Mouse (Mus musculus) CH12.LX (cell line): ENCODE data around the gene Gm4707.
"Not testable (repeated sequence)": the region's sequence is repeated elsewhere in the genome, so short reads cannot be mapped to it uniquely, and the experiment has no call there.

Source experiments
- CTCF ChIP-seq, 2 experiments: IDR thresholded peaks in 1 of 2; conservative IDR thresholded peaks in 1 of 2; 2 replicates each; pipeline ENCODE4 v1.5.1; 2011 to 2012; ENCODE audit warnings: low read depth in 2 of 2, low read length in 2 of 2, improper control_type of control experiment in 1 of 2, inconsistent platforms in 1 of 2, mild to moderate bottlenecking in 1 of 2, moderate library complexity in 1 of 2
- ETS1 ChIP-seq: conservative IDR thresholded peaks from 2 replicates; pipeline ENCODE4 v1.6.1; 2012; ENCODE audit warnings: low read depth, mild to moderate bottlenecking, inconsistent platforms, low read length, improper control_type of control experiment, moderate library complexity
- JUND ChIP-seq: conservative IDR thresholded peaks from 2 replicates; pipeline ENCODE4 v1.6.1; 2011; ENCODE audit warnings: low read depth, low read length, improper control_type of control experiment
- MAX ChIP-seq: IDR thresholded peaks from 2 replicates; pipeline ENCODE4 v1.6.1; 2011; ENCODE audit warnings: low read length, improper control_type of control experiment
- MEF2A ChIP-seq: IDR thresholded peaks from 2 replicates; pipeline ENCODE4 v1.6.1; 2014; ENCODE audit warnings: low read depth, mild to moderate bottlenecking, inconsistent platforms, low read length, improper control_type of control experiment, borderline replicate concordance
- PAX5 ChIP-seq: IDR thresholded peaks from 2 replicates; pipeline ENCODE4 v1.6.1; 2012; ENCODE audit warnings: low read length, inconsistent platforms, mixed read lengths
- POLR2A ChIP-seq: IDR thresholded peaks from 2 replicates; pipeline ENCODE4 v1.6.1; 2011; ENCODE audit warnings: low read depth, mild to moderate bottlenecking, improper control_type of control experiment, low read length
- RCOR1 ChIP-seq: conservative IDR thresholded peaks from 2 replicates; pipeline ENCODE4 v1.6.1; 2012; ENCODE audit warnings: low read depth, mild to moderate bottlenecking, inconsistent platforms, low read length, improper control_type of control experiment
- TBP ChIP-seq: conservative IDR thresholded peaks from 2 replicates; pipeline ENCODE4 v1.6.1; 2011; ENCODE audit warnings: low read depth, low read length, improper control_type of control experiment
- UBTF ChIP-seq: IDR thresholded peaks from 2 replicates; pipeline ENCODE4 v1.6.1; 2012; ENCODE audit warnings: low read depth, mild to moderate bottlenecking, inconsistent platforms, low read length, improper control_type of control experiment, moderate library complexity

DNA sequence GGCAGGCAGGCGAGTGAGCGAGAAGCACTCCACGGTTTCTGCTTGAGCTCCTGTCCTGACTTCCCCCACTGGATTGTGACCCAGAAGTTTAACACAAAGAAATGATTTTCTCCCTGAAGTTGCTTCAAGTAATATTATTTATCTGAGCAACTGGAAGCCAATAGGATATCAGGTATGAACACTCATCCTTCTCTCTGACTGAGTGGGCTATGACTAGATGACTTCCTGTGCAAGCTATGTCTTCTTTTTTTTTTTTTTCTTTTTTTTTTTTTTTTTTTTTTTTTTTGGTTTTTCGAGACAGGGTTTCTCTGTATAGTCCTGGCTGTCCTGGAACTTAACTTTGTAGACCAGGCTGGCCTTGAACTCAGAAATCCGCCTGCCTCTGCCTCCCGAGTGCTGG, 2.4 kb downstream of the Gm4707 start:
- not testable (repeated sequence) for TF ChIP-seq CTCF (conservative IDR thresholded peaks at IDR 0.05 in 1 of 2, IDR thresholded peaks at IDR 0.05 in 1 of 2; ENCODE audit: low read depth in 2 of 2, low read length in 2 of 2); MAX; MEF2A; ETS1; TBP; JUND; POLR2A; PAX5; RCOR1; UBTF
